Mouse (Mus musculus): Measurements from ENCODE around the gene Gnai3.

DNA sequence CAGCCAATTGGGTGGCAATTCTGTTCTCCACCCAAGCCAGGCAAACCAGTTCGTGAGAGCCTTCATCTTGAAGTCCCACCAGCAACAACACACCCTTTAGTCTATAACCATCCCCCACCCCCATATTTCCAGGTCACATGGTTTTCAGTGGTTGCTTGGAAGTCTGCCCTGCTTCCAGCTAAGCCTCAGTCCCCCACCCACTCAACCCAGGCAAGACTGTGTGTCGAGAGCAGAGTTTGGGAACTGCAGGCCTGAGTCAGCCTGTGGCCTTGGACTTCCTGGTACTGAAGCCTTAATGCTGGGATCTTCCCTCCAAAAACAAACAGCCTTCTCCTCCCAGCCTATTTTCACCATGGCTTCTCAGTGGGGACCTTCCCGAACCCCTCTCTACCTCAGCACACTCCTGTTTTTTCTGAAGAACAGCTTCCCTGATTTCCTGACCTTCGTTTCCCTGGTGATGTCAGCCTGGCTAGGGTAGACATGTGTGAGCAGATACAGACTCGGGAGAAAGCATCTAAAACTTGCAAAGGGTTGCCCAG lies 57.0 kb downstream of the Gnai3 start:
- no peak for TF ChIP-seq POLR2A (IDR thresholded peaks at IDR 0.05; ENCODE audit: control insufficient read depth, extremely low read depth, insufficient read depth, low read length, poor library complexity)
- TF ChIP-seq CTCF (IDR thresholded peaks at IDR 0.05; ENCODE audit: borderline replicate concordance, control insufficient read depth, extremely low read depth, insufficient read depth, low read length, poor library complexity), result no peak
